Mouse (Mus musculus): ENCODE measurements around the gene Usp11. TPM values are rescaled to one million over a fixed set of nuclear protein-coding genes. Genes with fewer than 3 reads are reported as not detected.

Usp11 gene
- polyA plus RNA-seq, 1 experiment, result not detected

DNA sequence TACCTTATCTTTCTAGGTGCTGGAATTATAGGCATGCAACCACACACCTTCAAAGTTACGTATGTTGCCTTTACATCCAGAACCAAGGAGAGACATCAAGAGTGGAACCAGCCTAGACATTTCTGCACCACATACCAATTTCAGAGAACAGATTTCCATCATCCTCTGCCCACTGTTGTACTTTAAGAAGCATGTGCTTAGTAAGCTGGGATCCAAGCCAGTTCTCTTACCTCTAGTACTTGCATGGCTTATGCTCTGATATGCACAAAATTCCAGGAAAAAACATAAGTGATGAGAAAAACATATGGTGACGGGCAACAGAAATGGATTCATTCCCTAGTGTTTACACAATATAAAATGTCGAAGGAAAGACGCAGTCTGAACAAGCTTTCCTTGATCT lies 32.8 kb downstream of the Usp11 start:
- WGBS, result 95% methylated on average over 4 of the region's 4 CpGs
- TF ChIP-seq POLR2A (IDR thresholded peaks at IDR 0.05; ENCODE audit: insufficient read depth, low read depth, low read length) (no peak), CTCF (IDR thresholded peaks at IDR 0.05; ENCODE audit: insufficient read depth, low read depth, low read length) (no peak)

DNA sequence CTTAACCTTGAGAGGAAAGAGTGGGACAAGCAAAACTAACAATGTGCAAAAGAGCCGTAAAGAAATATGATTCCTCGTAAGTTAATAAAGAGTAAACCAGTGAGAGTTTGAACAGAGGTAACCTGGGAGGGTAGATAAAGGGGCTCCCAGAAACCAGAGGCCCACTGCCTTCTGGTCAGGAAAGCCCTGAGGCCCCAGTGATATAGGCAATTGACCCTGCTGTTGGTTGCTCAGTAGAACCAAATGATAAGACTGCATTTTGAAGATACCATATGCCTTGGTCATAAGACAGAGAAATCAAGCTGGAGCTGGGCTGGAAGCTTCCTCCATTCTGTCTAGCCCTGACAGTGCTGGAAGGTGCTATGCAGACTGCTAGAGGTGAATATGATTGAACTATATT lies 45.1 kb downstream of the Usp11 start:
- TF ChIP-seq CTCF (IDR thresholded peaks at IDR 0.05; ENCODE audit: insufficient read depth, low read depth, low read length), result no peak
- no peak for TF ChIP-seq POLR2A (IDR thresholded peaks at IDR 0.05; ENCODE audit: insufficient read depth, low read depth, low read length)
- Histone ChIP-seq H3K4me3 (ENCODE audit: insufficient read depth, low read depth, low read length) (no peak overlapping the region), H3K27ac (ENCODE audit: insufficient read depth, low read depth, low read length) (no peak overlapping the region), H3K4me1 (ENCODE audit: control insufficient read depth, insufficient read depth, low read length) (no peaks in the 10 kb centered on the region)
- 92% methylated on average over 2 of the region's 2 CpGs for WGBS

More for the DNA sequence above, 32.8 kb downstream of the Usp11 start:
- H3K27ac ChIP-seq (ENCODE audit: insufficient read depth, low read depth, low read length), result no peak overlapping the region
- no peak overlapping the region for H3K4me3 ChIP-seq (ENCODE audit: insufficient read depth, low read depth, low read length)
- no peaks in the 10 kb centered on the region for H3K4me1 ChIP-seq (ENCODE audit: control insufficient read depth, insufficient read depth, low read length)

DNA sequence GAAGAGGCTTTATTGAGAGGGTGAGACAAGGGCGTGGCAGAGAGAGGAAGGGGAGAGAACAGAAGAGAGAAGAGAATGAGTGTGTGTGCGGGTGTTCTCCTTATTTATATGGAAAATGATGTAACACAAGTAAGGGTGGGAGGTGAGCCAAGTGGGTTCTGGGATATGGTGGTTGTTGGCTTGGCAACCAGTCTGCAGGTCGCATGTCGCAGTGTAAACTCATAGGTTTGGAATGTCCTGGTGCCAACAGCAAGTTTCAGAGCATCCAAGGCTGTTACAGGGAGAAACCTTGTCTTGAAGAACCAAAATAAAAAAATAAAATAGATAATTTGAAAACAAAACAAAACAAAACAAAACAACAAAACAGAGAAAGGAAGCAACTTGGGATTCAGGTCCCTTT lies 57.5 kb downstream of the Usp11 start:
- TF ChIP-seq POLR2A (IDR thresholded peaks at IDR 0.05; ENCODE audit: insufficient read depth, low read depth, low read length) (no peak), CTCF (IDR thresholded peaks at IDR 0.05; ENCODE audit: insufficient read depth, low read depth, low read length) (no peak)
- no peak overlapping the region for H3K4me3 ChIP-seq (ENCODE audit: insufficient read depth, low read depth, low read length)
- no peaks in the 10 kb centered on the region for H3K4me1 ChIP-seq (ENCODE audit: control insufficient read depth, insufficient read depth, low read length)
- H3K27ac ChIP-seq (ENCODE audit: insufficient read depth, low read depth, low read length), result no peak overlapping the region
- WGBS, result 79% methylated on average over 4 of the region's 4 CpGs

Other genes with a start within 250 kb of the Usp11 start
- gene Rgn, start 154.1 kb upstream of the Usp11 start, polyA plus RNA-seq (2012; ENCODE audit: insufficient read depth, insufficient read length, low replicate concordance, missing spikeins), result not detected in 2 replicates
- gene Rbm10, start 86.4 kb upstream of the Usp11 start, polyA plus RNA-seq (2012; ENCODE audit: insufficient read depth, insufficient read length, low replicate concordance, missing spikeins), result not detected in 2 replicates
- gene Ndufb11, start 86.3 kb upstream of the Usp11 start, polyA plus RNA-seq (2012; ENCODE audit: insufficient read depth, insufficient read length, low replicate concordance, missing spikeins), result not detected in 2 replicates
- 422 TPM in 1 of 2 replicates, not detected in the other for gene Uba1, start 45.6 kb upstream of the Usp11 start, polyA plus RNA-seq (2012; ENCODE audit: insufficient read depth, insufficient read length, low replicate concordance, missing spikeins)
- gene Cdk16, start 16.0 kb upstream of the Usp11 start, polyA plus RNA-seq (2012; ENCODE audit: insufficient read depth, insufficient read length, low replicate concordance, missing spikeins), result 144 and 846 TPM in 2 replicates
- not detected in 2 replicates for gene Araf, start 93.9 kb downstream of the Usp11 start, polyA plus RNA-seq (2012; ENCODE audit: insufficient read depth, insufficient read length, low replicate concordance, missing spikeins)
- not detected in 2 replicates for gene Timp1, start 166.3 kb downstream of the Usp11 start, polyA plus RNA-seq (2012; ENCODE audit: insufficient read depth, insufficient read length, low replicate concordance, missing spikeins)
- not detected in 2 replicates for gene Syn1, start 217.1 kb downstream of the Usp11 start, polyA plus RNA-seq (2012; ENCODE audit: insufficient read depth, insufficient read length, low replicate concordance, missing spikeins)
- not detected in 2 replicates for gene Cfp, start 227.6 kb downstream of the Usp11 start, polyA plus RNA-seq (2012; ENCODE audit: insufficient read depth, insufficient read length, low replicate concordance, missing spikeins)
- gene Elk1, start 246.7 kb downstream of the Usp11 start, polyA plus RNA-seq (2012; ENCODE audit: insufficient read depth, insufficient read length, low replicate concordance, missing spikeins), result not detected in 2 replicates

All from olfactory bulb, adult 2 months (tissue).